Mouse (Mus musculus): Measurements from ENCODE around the gene Sept5. TPM values are rescaled to one million over a fixed set of nuclear protein-coding genes. Genes with fewer than 3 reads are reported as not detected.

Sept5 gene
- polyA plus RNA-seq, 1 experiment from 2014 or later, result 62.8 TPM

DNA sequence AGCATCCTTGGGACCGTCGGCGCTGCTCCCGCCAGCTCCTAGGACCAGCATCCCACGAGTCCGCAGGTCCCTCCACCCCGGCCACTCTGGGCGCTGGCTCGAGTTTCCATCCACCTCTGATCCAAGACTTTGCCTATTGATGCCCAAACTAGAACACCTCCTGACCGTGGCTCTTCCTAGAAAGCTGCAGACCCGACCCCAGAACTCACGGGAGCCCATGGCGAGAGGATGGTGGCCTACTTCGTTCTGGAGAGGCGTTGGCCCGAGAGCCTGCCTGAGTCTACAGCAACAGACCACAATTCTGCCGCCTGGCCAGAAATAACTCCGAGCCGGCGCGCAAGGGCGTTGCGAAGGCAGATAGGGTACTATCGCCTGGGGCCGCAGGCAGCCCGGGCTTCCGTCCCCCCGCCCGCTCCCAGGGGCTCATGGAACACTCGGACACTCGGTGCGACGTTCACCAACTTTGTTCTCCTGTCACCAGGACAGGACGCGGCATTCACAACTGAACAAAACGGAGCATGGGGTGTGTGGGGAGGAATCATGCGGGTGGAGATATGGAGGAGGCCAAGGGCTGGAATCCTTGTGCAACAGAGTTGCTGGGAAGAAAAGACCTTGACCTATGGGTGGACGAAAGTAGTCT, 8.3 kb downstream of the Sept5 start:
- Histone ChIP-seq H3K27ac (no peak overlapping the region), H3K9ac (0 out of 2 replicates have a peak overlapping the region, but pooled peaks have one; percentile 39), H3K4me2 (peak overlapping the region; percentile 97), H3K27me3 (peaks cover 84% of the 10 kb centered on the region), H3K4me1 (peaks cover 35% of the 10 kb centered on the region), H3K36me3 (peaks cover 31% of the 10 kb centered on the region), H3K4me3 (peak overlapping the region; percentile 52), H3K9me3 (no peaks in the 10 kb centered on the region)
- no peak for ATAC-seq (ENCODE audit: insufficient number of reproducible peaks, low FRiP score, low TSS enrichment, low read depth)
- WGBS, result 9% methylated on average over 38 of the region's 38 CpGs

GRCm38 (mm10) chr16:18620601-18621361, 9.0 kb downstream of the Sept5 start:
- 2% methylated on average over 72 of the region's 74 CpGs for WGBS
- Histone ChIP-seq H3K4me1 (peaks cover 28% of the 10 kb centered on the region), H3K27me3 (peaks cover 86% of the 10 kb centered on the region), H3K36me3 (peaks cover 31% of the 10 kb centered on the region), H3K4me2 (peak overlapping the region; percentile 97), H3K27ac (no peak overlapping the region), H3K9me3 (no peaks in the 10 kb centered on the region), H3K9ac (peak overlapping the region; percentile 39; the same call in 1 of the 2 replicates), H3K4me3 (peak overlapping the region; percentile 52)
- ATAC-seq (ENCODE audit: insufficient number of reproducible peaks, low FRiP score, low TSS enrichment, low read depth), result no peak

- Histone ChIP-seq H3K27ac (no peak overlapping the region), H3K27me3 (peaks cover 80% of the 10 kb centered on the region), H3K9me3 (no peaks in the 10 kb centered on the region), H3K4me1 (peaks cover 25% of the 10 kb centered on the region), H3K4me3 (peak overlapping the region; percentile 52), H3K4me2 (peak overlapping the region; percentile 97), H3K9ac (no peak overlapping the region), H3K36me3 (peaks cover 31% of the 10 kb centered on the region)
- WGBS, result 31% methylated on average over 6 of the region's 6 CpGs
- no peak for ATAC-seq (ENCODE audit: insufficient number of reproducible peaks, low FRiP score, low TSS enrichment, low read depth)
Observed at GRCm38 (mm10) chr16:18620201-18620600, 9.6 kb downstream of the Sept5 start.

- Histone ChIP-seq H3K27me3 (peaks cover 69% of the 10 kb centered on the region), H3K4me3 (no peak overlapping the region), H3K27ac (no peak overlapping the region), H3K9me3 (no peaks in the 10 kb centered on the region), H3K4me2 (no peak overlapping the region), H3K4me1 (peaks cover 25% of the 10 kb centered on the region), H3K9ac (no peak overlapping the region), H3K36me3 (peaks cover 20% of the 10 kb centered on the region)
- ATAC-seq (ENCODE audit: insufficient number of reproducible peaks, low FRiP score, low TSS enrichment, low read depth), result no peak
- WGBS, result 71% methylated on average over 4 of the region's 4 CpGs
Observed at GRCm38 (mm10) chr16:18619110-18619509, 10.6 kb downstream of the Sept5 start.

GRCm38 (mm10) chr16:18618297-18618696, 11.5 kb downstream of the Sept5 start:
- Histone ChIP-seq H3K9me3 (no peaks in the 10 kb centered on the region), H3K4me2 (no peak overlapping the region), H3K36me3 (peaks cover 12% of the 10 kb centered on the region), H3K9ac (no peak overlapping the region), H3K4me1 (peaks cover 25% of the 10 kb centered on the region), H3K27ac (no peak overlapping the region), H3K4me3 (no peak overlapping the region), H3K27me3 (peaks cover 61% of the 10 kb centered on the region)
- 84% methylated on average over 2 of the region's 2 CpGs for WGBS
- ATAC-seq (ENCODE audit: insufficient number of reproducible peaks, low FRiP score, low TSS enrichment, low read depth), result no peak

DNA sequence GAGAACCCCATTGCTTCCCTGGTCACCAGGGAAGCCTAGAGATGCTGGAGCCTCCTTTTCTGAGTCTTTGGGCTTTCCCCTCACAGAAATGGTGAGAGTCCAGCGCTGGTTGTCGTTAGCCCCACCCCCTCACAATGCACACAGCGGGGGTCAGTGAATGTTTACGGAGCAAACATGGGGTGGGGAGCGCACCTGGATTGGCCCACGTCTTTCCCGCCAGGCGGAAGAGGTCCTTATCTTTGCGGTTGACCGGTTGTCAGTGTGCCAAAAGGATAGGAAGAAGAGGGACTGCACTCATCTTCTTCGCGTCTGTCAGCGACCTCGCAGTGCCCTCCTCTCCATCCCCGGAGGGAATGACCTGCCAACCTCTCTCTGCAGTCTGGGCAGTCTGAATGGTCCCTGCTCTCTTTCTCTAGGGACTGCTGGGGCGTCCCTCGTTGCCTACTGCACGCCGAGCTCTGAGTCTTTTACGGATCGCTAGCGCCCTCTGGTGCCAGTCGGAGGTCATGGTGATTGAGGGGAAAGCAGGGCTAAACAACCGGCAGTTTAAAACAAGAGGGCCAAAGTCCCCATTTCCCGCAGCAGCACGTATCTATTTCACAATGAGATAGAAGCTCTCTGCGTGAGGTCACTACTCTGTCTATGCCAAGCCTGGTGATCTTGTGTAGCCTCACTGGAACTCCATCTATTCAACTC, 12.2 kb downstream of the Sept5 start:
- 4% methylated on average over 27 of the region's 27 CpGs for WGBS

DNA sequence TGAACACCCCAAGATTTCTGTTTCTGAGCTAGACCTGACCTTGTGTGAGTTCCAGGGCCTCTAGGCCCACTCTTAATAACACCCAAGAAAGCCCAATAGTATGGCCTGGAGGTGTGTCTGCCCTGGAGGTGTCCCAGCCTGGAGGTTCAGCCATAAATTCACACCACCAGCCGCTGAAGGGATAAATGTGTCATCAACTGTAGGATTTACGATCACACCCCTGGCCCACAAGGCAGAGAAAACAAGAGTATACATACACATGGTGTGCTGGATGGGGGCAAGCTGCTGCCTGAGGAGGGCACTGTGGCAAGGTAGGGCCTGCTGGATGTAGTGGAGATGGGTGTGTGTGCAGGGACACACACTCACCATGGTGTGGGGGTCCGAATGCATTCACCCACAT, 16.5 kb downstream of the Sept5 start:
- Histone ChIP-seq H3K4me3 (no peak overlapping the region), H3K4me1 (peaks cover 15% of the 10 kb centered on the region), H3K9me3 (no peaks in the 10 kb centered on the region), H3K9ac (no peak overlapping the region), H3K4me2 (no peak overlapping the region), H3K27me3 (peaks cover 34% of the 10 kb centered on the region), H3K36me3 (no peaks in the 10 kb centered on the region), H3K27ac (no peak overlapping the region)
- no peak for ATAC-seq (ENCODE audit: insufficient number of reproducible peaks, low FRiP score, low TSS enrichment, low read depth)
- 51% methylated on average over 3 of the region's 3 CpGs for WGBS

More for the DNA sequence above, 12.2 kb downstream of the Sept5 start:
- Histone ChIP-seq H3K9me3 (no peaks in the 10 kb centered on the region), H3K36me3 (peaks cover 4% of the 10 kb centered on the region), H3K27ac (no peak overlapping the region), H3K9ac (no peak overlapping the region), H3K4me3 (peak overlapping the region; percentile 29), H3K27me3 (peaks cover 53% of the 10 kb centered on the region), H3K4me2 (peak overlapping the region; percentile 68), H3K4me1 (peaks cover 25% of the 10 kb centered on the region)
- no peak for ATAC-seq (ENCODE audit: insufficient number of reproducible peaks, low FRiP score, low TSS enrichment, low read depth)

DNA sequence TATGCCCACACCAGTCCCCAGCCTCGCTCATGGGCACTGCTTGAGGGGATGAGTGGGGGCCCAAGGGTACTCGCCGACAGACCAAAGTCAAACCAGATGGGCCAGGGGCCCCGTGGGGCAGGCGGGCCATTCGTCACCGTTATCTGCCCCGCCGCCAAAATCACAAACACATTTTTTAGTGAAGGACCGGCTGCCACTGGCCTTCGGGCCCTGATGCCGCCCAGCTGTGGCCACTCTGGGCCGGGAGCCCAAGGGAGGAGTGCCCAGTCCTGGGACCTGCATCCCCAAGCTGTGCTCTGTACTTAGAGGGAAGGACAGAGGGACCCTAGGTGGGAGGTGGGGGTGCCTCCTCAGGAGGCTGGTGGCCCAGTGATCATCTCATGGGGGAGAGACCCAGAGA, 18.0 kb downstream of the Sept5 start:
- no peak for ATAC-seq (ENCODE audit: insufficient number of reproducible peaks, low FRiP score, low TSS enrichment, low read depth)
- Histone ChIP-seq H3K36me3 (no peaks in the 10 kb centered on the region), H3K4me1 (peaks cover 13% of the 10 kb centered on the region), H3K27ac (no peak overlapping the region), H3K4me2 (no peak overlapping the region), H3K9me3 (no peaks in the 10 kb centered on the region), H3K9ac (no peak overlapping the region), H3K4me3 (no peak overlapping the region), H3K27me3 (peaks cover 28% of the 10 kb centered on the region)
- 38% methylated on average over 13 of the region's 13 CpGs for WGBS

GRCm38 (mm10) chr16:18609099-18609498, 20.7 kb downstream of the Sept5 start:
- no peaks in the 10 kb centered on the region for H3K9me3 ChIP-seq
- H3K4me2 ChIP-seq, result no peak overlapping the region
- H3K36me3 ChIP-seq, result no peaks in the 10 kb centered on the region
- no peak for ATAC-seq (ENCODE audit: insufficient number of reproducible peaks, low FRiP score, low TSS enrichment, low read depth)
- WGBS, result 69% methylated on average over 2 of the region's 2 CpGs
- no peak overlapping the region for H3K9ac ChIP-seq
- H3K4me3 ChIP-seq, result no peak overlapping the region
- H3K27ac ChIP-seq, result no peak overlapping the region
- H3K27me3 ChIP-seq, result peaks cover 23% of the 10 kb centered on the region; the same call in 1 of the 2 replicates
- peaks cover 25% of the 10 kb centered on the region for H3K4me1 ChIP-seq

GRCm38 (mm10) chr16:18608226-18608625, 21.5 kb downstream of the Sept5 start:
- peaks cover 31% of the 10 kb centered on the region for H3K4me1 ChIP-seq
- H3K27ac ChIP-seq, result no peak overlapping the region
- 9% methylated on average over 11 of the region's 11 CpGs for WGBS
- ATAC-seq (ENCODE audit: insufficient number of reproducible peaks, low FRiP score, low TSS enrichment, low read depth), result no peak
- no peak overlapping the region for H3K4me3 ChIP-seq
- peaks cover 23% of the 10 kb centered on the region; the same call in 1 of the 2 replicates for H3K27me3 ChIP-seq
- H3K9ac ChIP-seq, result no peak overlapping the region
- H3K4me2 ChIP-seq, result 0 out of 2 replicates have a peak overlapping the region, but pooled peaks have one; percentile 14
- H3K36me3 ChIP-seq, result no peaks in the 10 kb centered on the region
- H3K9me3 ChIP-seq, result no peaks in the 10 kb centered on the region

DNA sequence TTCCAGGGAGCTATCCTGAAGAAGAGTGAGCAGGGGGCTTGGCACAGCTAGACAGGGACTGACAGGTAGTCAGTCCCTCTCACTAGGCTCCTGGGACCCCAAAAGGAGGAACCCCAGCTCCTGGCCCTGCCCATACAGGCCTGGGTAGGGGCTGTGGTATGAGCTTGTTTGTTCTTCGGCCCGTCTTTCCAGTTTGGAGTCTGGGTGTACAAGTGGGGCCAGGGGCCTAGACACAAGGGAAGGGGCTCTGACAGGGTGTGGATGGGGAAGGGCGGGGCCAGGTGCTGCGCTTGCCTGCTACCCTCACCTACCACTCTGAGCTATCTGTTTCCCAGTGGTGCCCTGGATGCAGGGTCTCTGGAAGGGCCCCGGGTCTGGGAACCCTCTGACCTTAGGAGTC, 24.0 kb downstream of the Sept5 start:
- H3K9ac ChIP-seq, result no peak overlapping the region
- 71% methylated on average over 5 of the region's 5 CpGs for WGBS
- no peak overlapping the region for H3K27ac ChIP-seq
- H3K4me3 ChIP-seq, result no peak overlapping the region
- H3K36me3 ChIP-seq, result no peaks in the 10 kb centered on the region
- no peak overlapping the region for H3K4me2 ChIP-seq
- H3K4me1 ChIP-seq, result peaks cover 41% of the 10 kb centered on the region
- no peaks in the 10 kb centered on the region for H3K9me3 ChIP-seq
- H3K27me3 ChIP-seq, result peaks cover 12% of the 10 kb centered on the region; the same call in 1 of the 2 replicates
- ATAC-seq (ENCODE audit: insufficient number of reproducible peaks, low FRiP score, low TSS enrichment, low read depth), result no peak
